Mouse (Mus musculus) embryonic facial prominence, embryonic 14.5 days (tissue): Measurements from ENCODE around the gene Ddx11. TPM values are rescaled to one million over a fixed set of nuclear protein-coding genes. Genes with fewer than 3 reads are reported as not detected.
A peak's percentile ranks its signal among the peaks of the same experiment; 100 is the strongest.

ENCODE experiments used
- ATAC-seq: fragments of 200-750 bp; cut with Nextera tagmentation; 2 replicates; pipeline ENCODE4 v1.8.0; 2017; ENCODE audit warnings: low read depth, moderate number of reproducible peaks, moderate TSS enrichment
- DNase-seq: peaks from one replicate; pipeline ENCODE4 v3.0.0-alpha.2; 2015; ENCODE audit warnings: low spot score
- H3K27ac ChIP-seq: fragments of 300-500 bp; sonication (generic); replicated peaks from 2 replicates; pipeline ENCODE4 v1.5.1; 2014; ENCODE audit warnings: low read depth, mild to moderate bottlenecking, low read length, moderate library complexity
- H3K27me3 ChIP-seq: fragments of 300-500 bp; sonication (generic); replicated peaks from 2 replicates; pipeline ENCODE4 v1.6.1; 2014; ENCODE audit warnings: low read length; ENCODE audit not compliant: control insufficient read depth, insufficient read depth
- H3K36me3 ChIP-seq: fragments of 300-500 bp; sonication (generic); 2 replicates; pipeline ENCODE4 v1.6.1; 2014; ENCODE audit warnings: low read length, mixed read lengths; ENCODE audit not compliant: control insufficient read depth, insufficient read depth
- H3K4me1 ChIP-seq: fragments of 300-500 bp; sonication (generic); 2 replicates; pipeline ENCODE4 v1.6.1; 2014; ENCODE audit warnings: antibody characterized with exemption, low read length; ENCODE audit not compliant: control insufficient read depth, insufficient read depth
- H3K4me2 ChIP-seq: fragments of 300-500 bp; sonication (generic); 2 replicates; pipeline ENCODE4 v1.6.1; 2014; ENCODE audit warnings: low read depth, mild to moderate bottlenecking, low read length, moderate library complexity, mixed read lengths
- H3K4me3 ChIP-seq: fragments of 300-500 bp; sonication (generic); 2 replicates; pipeline ENCODE4 v1.5.1; 2014; ENCODE audit warnings: low read depth, mild to moderate bottlenecking, low read length
- H3K9ac ChIP-seq: fragments of 300-500 bp; sonication (generic); 2 replicates; pipeline ENCODE4 v1.6.1; 2014; ENCODE audit warnings: low read depth, mild to moderate bottlenecking, low read length, moderate library complexity, mixed read lengths
- H3K9me3 ChIP-seq: fragments of 300-500 bp; sonication (generic); 2 replicates; pipeline ENCODE4 v1.6.1; 2016; ENCODE audit warnings: low read length; ENCODE audit not compliant: control insufficient read depth
- WGBS: fragments of 180-500 bp; shearing (Covaris S2); extraction: QIAGEN DNeasy Blood & Tissue Kit; methylation state at CpG from one replicate; pipeline ENCODE4 v1.1.7; 2014; 5-methylcytosine and 5-hydroxymethylcytosine counted together
- polyA plus RNA-seq: library from polyadenylated mRNA; unstranded; fragments of >200 nt; fragmentation: Nextera tagmentation; extraction: Ambion mirVana; gene quantifications from 2 replicates; pipeline ENCODE4 v1.2.1, GENCODE M21; 2014

Gene Ddx11
- polyA plus RNA-seq, result 11.1 and 12.0 TPM in 2 replicates

DNA sequence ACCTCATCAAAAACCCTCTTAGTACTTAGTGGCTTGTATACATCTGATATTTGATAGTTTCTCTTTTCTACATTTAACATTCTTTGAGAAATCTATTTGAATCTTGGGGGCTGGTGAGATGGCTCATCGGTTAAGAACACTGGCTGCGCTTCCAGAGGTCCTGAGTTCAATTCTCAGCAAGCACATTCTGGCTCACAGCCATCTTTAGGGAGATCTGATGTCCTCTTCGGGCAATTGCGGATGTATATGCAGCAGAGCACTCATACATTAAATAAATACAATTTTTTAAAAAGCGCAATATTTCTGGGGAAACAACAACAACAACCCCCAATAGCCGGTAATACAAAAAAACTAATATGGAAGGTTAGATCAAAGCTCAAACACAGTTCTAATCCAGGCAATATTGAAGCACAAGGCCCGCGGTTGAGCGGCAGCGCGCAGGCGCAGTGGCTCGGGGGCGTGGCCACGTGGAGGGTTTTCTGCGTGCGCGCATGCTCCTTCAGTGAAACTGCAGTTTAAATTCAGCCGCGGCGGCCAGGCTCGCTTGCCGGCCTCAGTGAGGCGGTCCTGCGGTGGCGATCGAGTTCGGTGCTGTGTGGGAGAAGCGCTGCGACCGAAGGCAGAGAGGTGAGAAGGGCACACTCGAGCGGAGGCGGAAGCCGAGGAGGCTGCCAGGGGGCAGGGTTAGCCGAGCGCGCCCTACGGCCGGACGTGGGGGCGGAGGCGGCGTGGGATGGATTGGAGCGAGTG lies at the start of gene Ddx11:
Gene Ddx11, plus strand, starts transcription at position 455 of the 750 bp plus-strand sequence.
- no peaks in the 10 kb centered on the region for H3K9me3 ChIP-seq
- peaks cover 37% of the 10 kb centered on the region for H3K36me3 ChIP-seq
- H3K4me3 ChIP-seq, result peak within 1 kb of the TSS; percentile 69
- peak within 1 kb of the TSS; percentile 70 for H3K9ac ChIP-seq
- DNase-seq (peak; percentile 94), ATAC-seq (peak; percentile 87)
- H3K27ac ChIP-seq, result peak within 1 kb of the TSS; percentile 79
- peaks cover 8% of the 10 kb centered on the region; the same call in 1 of the 2 replicates for H3K4me1 ChIP-seq
- H3K27me3 ChIP-seq, result no peaks in the 10 kb centered on the region
- 5% methylated on average over 43 of the region's 45 CpGs for WGBS
- peak within 1 kb of the TSS; percentile 84 for H3K4me2 ChIP-seq

DNA sequence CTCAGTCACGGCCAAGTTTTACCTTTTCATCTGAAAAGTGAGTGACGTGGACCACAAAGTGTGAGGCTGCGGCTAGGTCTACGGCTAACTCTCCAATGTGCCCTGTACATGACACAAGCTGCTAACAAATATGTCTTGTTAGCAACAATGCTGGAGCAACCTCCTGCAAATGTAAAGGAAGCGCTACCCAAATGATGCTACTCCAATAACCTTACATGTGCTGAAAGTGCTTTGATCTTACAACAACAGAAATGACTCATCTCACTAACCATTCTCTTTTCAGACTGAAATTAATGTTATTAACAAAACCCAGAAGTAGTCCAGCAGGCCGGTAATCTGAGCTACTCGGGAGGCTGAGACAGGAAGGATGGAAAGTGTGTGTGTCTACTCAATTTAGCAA lies 49.3 kb upstream of the Ddx11 start:
- Histone ChIP-seq H3K4me3 (no peak overlapping the region), H3K4me1 (peaks cover 4% of the 10 kb centered on the region), H3K36me3 (0 out of 2 replicates have a peak, but pooled peaks cover 5% of the 10 kb centered on the region), H3K4me2 (no peak overlapping the region), H3K27me3 (no peaks in the 10 kb centered on the region), H3K9ac (no peak overlapping the region), H3K9me3 (no peaks in the 10 kb centered on the region), H3K27ac (no peak overlapping the region)
- 82% methylated on average over 7 of the region's 7 CpGs for WGBS
- DNase-seq, result no peak
- ATAC-seq, result no peak

- peak overlapping the region; percentile 83 for H3K4me2 ChIP-seq
- peak overlapping the region; percentile 91 for H3K4me3 ChIP-seq
- 2% methylated on average over 12 of the region's 12 CpGs for WGBS
- peaks cover 4% of the 10 kb centered on the region for H3K4me1 ChIP-seq
- H3K9ac ChIP-seq, result peak overlapping the region; percentile 83
- no peaks in the 10 kb centered on the region for H3K9me3 ChIP-seq
- ATAC-seq, result no peak
- DNase-seq, result peak; percentile 38
- H3K27me3 ChIP-seq, result no peaks in the 10 kb centered on the region
- H3K36me3 ChIP-seq, result peaks cover 22% of the 10 kb centered on the region
- peak overlapping the region; percentile 85 for H3K27ac ChIP-seq
These were observed 47.5 kb upstream of the Ddx11 start for GRCm38 (mm10) chr17:66075827-66076173.

- WGBS, result 1% methylated on average over 15 of the region's 95 CpGs
- H3K4me2 ChIP-seq, result peak overlapping the region; percentile 83
- H3K27me3 ChIP-seq, result no peaks in the 10 kb centered on the region
- peaks cover 27% of the 10 kb centered on the region for H3K36me3 ChIP-seq
- ATAC-seq (peak; percentile 83), DNase-seq (no peak)
- H3K4me3 ChIP-seq, result peak overlapping the region; percentile 91
- H3K4me1 ChIP-seq, result peaks cover 4% of the 10 kb centered on the region
- H3K9me3 ChIP-seq, result no peaks in the 10 kb centered on the region
- peak overlapping the region; percentile 85 for H3K27ac ChIP-seq
- peak overlapping the region; percentile 83 for H3K9ac ChIP-seq
These were observed 47.0 kb upstream of the Ddx11 start for GRCm38 (mm10) chr17:66076174-66076927.

DNA sequence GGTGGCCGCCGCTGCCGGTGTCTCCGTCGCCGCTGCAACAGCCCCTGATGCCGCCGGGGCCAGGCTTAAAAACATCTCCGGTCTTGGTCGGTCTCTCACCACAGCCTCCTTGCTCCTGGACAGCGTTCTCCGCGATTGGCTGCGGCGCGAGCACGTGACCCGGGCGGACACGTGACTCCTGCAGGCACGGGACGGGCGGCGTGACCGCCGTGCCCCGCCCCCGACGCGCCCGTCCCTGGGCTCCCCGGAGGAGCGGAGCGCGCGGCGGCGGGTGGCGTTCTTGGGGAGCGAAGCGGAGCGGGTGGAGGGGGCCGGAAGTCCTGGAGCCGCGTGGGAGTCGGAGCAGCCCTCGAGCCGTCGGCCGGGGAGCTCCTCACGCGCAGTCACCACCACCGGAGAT lies 46.4 kb upstream of the Ddx11 start, which contains the start of gene Ankrd12:
Gene Ankrd12, minus strand, starts transcription at position 156 of the 400 bp plus-strand sequence.
- H3K9me3 ChIP-seq, result no peaks in the 10 kb centered on the region
- ATAC-seq, result peak; percentile 99
- H3K4me1 ChIP-seq, result peaks cover 4% of the 10 kb centered on the region
- peak within 1 kb of the TSS; percentile 91 for H3K4me3 ChIP-seq
- 0% methylated on average over 31 of the region's 53 CpGs for WGBS
- peak within 1 kb of the TSS; percentile 83 for H3K9ac ChIP-seq
- peak within 1 kb of the TSS; percentile 85 for H3K27ac ChIP-seq
- H3K4me2 ChIP-seq, result peak within 1 kb of the TSS; percentile 83
- no peaks in the 10 kb centered on the region for H3K27me3 ChIP-seq
- peaks cover 27% of the 10 kb centered on the region for H3K36me3 ChIP-seq
- peak; percentile 96 for DNase-seq

DNA sequence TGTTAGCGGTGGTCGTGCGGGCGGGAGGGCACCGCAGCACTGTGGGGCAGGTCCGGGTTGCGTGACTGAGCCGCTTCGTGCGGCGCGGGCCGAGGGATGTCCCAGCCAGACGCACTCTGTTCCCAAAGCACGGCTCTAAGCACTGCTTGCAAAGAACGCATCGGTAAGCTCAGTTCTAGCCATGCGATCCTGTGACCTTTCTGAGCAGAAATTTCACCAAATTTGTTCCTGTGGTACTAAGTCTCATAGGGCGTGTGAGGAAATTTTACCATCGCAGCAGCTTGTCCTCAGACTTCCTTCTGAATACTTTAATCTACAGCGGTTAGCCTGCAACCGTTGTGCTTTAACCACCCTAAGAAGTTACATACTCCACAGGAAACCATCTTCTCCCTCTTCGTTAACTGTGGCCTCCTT lies 45.9 kb upstream of the Ddx11 start:
- Histone ChIP-seq H3K4me2 (peak overlapping the region; percentile 83), H3K27me3 (no peaks in the 10 kb centered on the region), H3K36me3 (peaks cover 27% of the 10 kb centered on the region), H3K9ac (peak overlapping the region; percentile 83), H3K4me1 (peaks cover 4% of the 10 kb centered on the region), H3K27ac (peak overlapping the region; percentile 85), H3K4me3 (peak overlapping the region; percentile 91), H3K9me3 (no peaks in the 10 kb centered on the region)
- DNase-seq (peak; percentile 31), ATAC-seq (peak; percentile 64)
- WGBS, result under 1% methylated on average over 16 of the region's 23 CpGs

- H3K4me3 ChIP-seq, result no peak overlapping the region
These were observed 38.8 kb upstream of the Ddx11 start for GRCm38 (mm10) chr17:66084486-66084885.

DNA sequence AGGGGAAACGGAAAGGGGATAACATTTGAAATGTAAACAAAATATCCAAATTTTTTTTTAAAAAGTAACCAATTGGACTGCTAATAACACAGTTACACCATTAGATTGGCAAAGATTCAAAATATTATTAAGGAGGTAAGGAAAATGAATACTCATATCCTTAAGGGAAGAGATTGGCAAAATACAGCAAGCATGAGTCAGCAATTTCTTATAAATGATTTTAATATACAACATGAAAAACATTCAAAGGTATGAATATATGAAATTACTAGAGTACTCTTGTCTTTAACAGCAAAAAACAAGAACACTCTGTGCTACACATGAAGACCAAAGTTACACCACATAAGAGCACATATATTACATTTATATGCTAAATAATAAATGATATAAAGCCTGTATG lies 38.3 kb upstream of the Ddx11 start:
- H3K9ac ChIP-seq, result no peak overlapping the region
- no peak overlapping the region for H3K4me3 ChIP-seq
- H3K36me3 ChIP-seq, result peaks cover 56% of the 10 kb centered on the region
- no peak for ATAC-seq
- no peak for DNase-seq
- H3K4me2 ChIP-seq, result no peak overlapping the region
- no peaks in the 10 kb centered on the region for H3K9me3 ChIP-seq
- H3K27me3 ChIP-seq, result no peaks in the 10 kb centered on the region
- no peak overlapping the region for H3K27ac ChIP-seq
- 81% methylated on average over 1 of the region's 1 CpGs for WGBS
- H3K4me1 ChIP-seq, result no peaks in the 10 kb centered on the region

More at GRCm38 (mm10) chr17:66084486-66084885, 38.8 kb upstream of the Ddx11 start:
- no peaks in the 10 kb centered on the region for H3K27me3 ChIP-seq
- no peak for ATAC-seq
- peaks cover 62% of the 10 kb centered on the region for H3K36me3 ChIP-seq
- no peaks in the 10 kb centered on the region for H3K9me3 ChIP-seq
- no peak for DNase-seq
- no peak overlapping the region for H3K9ac ChIP-seq
- H3K27ac ChIP-seq, result no peak overlapping the region
- H3K4me2 ChIP-seq, result no peak overlapping the region
- 70% methylated on average over 1 of the region's 1 CpGs for WGBS
- H3K4me1 ChIP-seq, result no peaks in the 10 kb centered on the region
